ENCODE assay signal across 11 mouse cellular contexts in the genomic region with DNA sequence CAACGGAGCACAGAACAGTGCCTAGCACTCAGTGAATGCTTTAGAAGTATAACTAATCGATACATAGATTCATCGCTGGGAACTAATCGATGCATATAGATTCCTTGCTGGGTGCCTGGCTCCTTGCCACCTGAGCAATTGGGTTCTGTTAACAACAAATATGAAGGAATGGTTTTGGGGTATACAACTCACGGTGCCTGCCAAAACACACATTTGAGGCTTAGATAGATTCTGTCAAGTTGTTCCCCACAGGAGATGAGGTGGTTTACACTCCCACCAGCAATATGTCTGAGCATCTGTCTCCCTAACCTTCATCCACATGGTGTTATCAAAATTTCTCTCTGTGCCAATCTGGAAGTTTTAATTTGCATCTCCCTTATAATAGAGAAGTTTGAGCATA. TPM values are rescaled to one million over a fixed set of nuclear protein-coding genes. Genes with fewer than 3 reads are reported as not detected.
DNase-seq lines count a peak whose midpoint lies in the region; ATAC-seq lines count a peak whose summit lies in the region.
"Had no signal": no experiment of that assay in that cellular context is flagged by ENCODE, and none has a peak within 500 bp of the region (broad histone marks: within the 10 kb centered on the region; RNA-seq: fewer than 3 reads in every experiment).

No protein-coding gene starts in this region.

- ATAC-seq in frontal cortex, adult (ENCODE audit: low TSS enrichment), result peak; percentile 69
- ATAC-seq: liver, embryonic 12.5 days had no signal

- peak; percentile 88 for DNase-seq in brain, adult 2 months (ENCODE audit: low read depth, low spot score)
- DNase-seq in layer of hippocampus, postnatal 10 days (ENCODE audit: low spot score in 2 of 2), result peak; percentile 32 to 53
- peak; percentile 78 to 81 for DNase-seq in right cerebral cortex, adult 2 months (ENCODE audit: low spot score in 2 of 2)
- DNase-seq in retina, embryonic 14.5 days (ENCODE audit: low spot score), result no peak
- DNase-seq in kidney, adult 8-10 months, result no peak
- no peak for DNase-seq in thymus, postnatal 10 days (ENCODE audit: low spot score in 2 of 2)
- DNase-seq: adrenal gland, adult 2 months; cerebellum, adult 9-11 months; embryo, embryonic 11 days had no signal

RNA-seq across cellular contexts. Expression of a gene that starts 10.7 kb away (rescaled TPM):
- 10 to 100 TPM; 45.0 to 53.2 TPM for total RNA-seq in layer of hippocampus, postnatal 10 days (2021)

Comparison
In these comparisons a context has a peak if more than half of its experiments do, and no peak if none do; other contexts are left out.
1. DNase-seq: peak in brain, adult 2 months (single experiment), layer of hippocampus, postnatal 10 days (2 of 2) and right cerebral cortex, adult 2 months (2 of 2); none in retina, embryonic 14.5 days (single experiment), kidney, adult 8-10 months (0 of 2) and thymus, postnatal 10 days (0 of 2).